Mouse (Mus musculus): ENCODE measurements at regions not wholly inside any gene's neighbourhood (a gene's known extent, or its start where the extent isn't known, plus 50 kb on each side); places are given as distances from the start of the nearest gene placed in this dataset.
A peak's percentile ranks its signal among the peaks of the same experiment; 100 is the strongest.

- DNase-seq, result no peak
These were observed 184.5 kb upstream of the Cpeb2 start for GRCm38 (mm10) chr5:43048196-43049050.

DNA sequence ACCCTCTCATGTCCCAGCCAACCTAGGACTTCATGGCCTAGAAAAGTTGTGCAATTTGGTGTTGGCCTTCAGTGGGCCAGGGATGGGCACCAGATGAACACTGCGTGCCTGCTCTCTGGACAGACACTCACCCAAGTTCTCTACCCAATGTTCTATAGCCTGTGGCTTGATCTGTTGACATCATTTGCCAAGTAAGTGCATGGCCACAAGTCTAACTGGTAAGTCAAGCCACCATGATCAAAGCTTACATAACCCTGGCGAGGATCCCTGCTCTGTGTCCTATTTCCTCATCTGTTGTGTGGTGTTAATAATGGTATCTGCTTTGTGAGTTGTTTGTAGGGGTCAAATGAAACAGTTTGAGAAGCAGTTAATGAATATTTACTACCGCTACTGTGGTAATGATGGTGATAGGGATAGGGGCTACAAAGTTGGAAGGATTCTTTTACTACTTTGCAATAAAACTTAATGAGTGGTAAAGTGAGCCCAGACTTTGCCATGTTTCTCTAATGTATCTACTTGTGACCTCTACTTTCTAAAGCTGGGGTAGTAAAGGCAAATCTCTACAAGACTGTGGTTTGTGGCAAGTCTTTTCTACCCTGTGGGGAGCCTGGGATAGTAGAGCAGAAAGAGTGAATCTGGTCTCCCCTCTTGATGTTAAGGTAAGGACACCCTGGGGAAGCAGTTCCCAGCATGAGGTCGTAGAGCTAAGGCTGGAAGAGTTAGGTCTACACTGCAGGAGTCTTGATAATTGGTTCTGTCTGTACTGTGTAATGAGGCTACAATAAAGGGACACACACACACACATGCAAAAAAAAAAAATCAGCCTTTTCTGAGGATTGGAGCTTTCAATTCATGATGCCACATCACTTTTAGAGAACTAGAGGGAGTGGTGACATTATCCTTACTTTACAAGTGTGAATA lies 183.3 kb upstream of the Cpeb2 start:
- DNase-seq, result no peak

DNA sequence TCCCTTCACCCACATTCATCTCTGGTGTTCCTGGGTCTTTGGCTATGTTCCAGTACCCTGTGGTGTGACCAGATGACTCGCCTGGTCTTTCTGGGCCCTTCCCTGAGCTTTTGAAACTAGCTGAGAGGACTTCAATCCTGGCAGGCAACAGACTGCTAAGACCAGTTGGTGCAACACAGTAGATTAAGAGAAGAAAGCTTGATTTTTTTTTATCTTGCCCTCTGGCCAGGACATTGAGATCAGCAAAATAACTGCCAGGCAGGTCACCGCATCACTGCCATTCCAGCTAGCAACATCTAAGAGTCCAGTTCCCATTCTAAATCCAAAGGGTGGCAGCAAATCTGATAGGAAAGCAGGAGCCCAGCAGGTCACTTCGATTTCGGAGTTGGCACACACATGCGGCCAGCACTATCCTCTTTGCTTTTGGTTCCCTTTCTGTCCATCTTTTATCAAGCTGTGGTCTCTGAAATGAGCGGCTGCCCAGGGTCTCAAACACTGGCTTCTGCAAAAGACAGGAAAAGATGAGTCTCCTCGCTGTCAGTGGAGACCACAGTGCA lies 181.9 kb upstream of the Cpeb2 start:
- DNase-seq, result no peak

DNA sequence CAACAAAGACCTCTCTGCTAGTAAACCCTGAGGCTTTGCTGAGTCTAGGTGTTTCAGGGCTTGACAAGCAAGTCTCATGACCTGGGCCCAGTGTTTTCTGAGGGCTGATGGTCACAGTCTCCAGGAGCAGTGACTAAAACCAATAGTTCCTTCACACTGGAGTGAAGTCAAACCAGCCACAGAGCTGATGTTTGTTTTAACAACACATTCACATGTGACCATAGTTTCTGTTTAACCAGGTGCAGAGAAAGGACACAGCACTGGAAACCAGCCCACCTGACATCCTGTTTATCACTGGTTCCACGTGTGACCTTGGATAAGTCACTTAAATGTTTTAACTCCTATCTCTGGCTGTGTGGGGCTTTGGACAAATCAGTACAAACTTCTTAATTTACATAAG lies 180.3 kb upstream of the Cpeb2 start:
- DNase-seq, result no peak

DNA sequence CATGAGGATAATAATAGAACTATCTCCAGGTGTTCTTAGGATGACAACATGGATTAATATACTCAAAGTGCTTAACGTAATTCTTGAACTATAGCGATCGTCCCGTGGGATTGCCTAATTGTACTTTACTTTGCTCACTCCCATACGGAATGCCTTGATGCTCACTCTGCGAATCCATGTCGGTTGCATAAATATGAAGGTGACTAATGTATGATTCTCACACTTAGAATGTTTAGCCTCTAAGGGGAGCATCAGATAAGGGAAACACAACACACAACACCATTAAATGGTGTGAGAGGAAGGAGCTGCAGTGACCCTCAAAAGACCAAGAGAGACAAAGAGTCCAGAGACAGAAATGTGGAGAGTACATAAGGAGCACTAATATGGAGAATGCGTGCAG lies 178.4 kb upstream of the Cpeb2 start:
- DNase-seq, result no peak

DNA sequence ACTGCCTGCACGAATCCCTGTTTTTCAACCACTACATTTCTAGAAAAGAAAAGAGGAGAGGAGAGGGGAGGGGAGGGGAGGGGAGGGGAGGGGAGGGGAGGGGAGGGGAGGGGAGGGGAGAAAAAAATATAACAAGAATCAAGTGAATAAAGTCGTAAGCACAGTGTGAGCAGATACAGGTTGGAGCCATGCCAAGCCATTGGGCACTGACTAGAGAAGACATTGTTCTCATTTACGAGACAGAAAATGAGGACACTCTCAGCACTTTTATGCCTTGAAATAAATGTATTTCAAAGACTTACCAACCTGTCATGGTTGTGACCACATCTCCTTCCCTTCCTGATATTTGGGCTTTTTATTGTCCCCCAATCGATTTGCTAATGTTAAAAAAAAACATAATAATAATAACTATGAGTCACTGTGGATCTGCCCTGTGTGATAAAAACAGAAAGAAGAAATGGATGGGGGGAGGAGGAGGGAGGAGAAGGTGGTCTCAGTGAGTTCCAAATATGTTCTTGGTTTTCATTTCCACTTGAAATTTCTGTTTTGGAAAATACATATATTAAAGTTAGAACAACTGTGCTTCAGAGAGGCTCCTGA lies 177.8 kb upstream of the Cpeb2 start:
- DNase-seq, result peak; percentile 17

DNA sequence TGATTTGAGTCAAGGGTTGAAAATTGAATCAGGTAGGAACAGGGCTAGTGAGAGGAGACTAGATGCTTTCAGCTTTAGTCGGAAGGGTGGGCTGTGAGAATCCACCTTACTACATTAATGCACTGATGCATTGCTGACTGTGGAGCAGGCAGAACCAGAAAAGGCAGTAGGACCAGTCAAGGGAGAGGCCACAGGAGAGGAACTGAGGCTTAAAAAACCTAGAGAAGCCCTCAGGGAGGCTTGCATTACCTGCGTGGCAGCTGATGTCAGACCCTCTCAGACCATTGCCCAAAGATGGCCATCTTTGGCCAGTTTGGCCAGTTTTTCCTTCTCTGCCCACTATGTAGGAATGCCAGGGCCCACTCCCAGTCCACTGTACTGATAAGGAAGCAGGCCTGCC lies 176.5 kb upstream of the Cpeb2 start:
- no peak for DNase-seq

DNA sequence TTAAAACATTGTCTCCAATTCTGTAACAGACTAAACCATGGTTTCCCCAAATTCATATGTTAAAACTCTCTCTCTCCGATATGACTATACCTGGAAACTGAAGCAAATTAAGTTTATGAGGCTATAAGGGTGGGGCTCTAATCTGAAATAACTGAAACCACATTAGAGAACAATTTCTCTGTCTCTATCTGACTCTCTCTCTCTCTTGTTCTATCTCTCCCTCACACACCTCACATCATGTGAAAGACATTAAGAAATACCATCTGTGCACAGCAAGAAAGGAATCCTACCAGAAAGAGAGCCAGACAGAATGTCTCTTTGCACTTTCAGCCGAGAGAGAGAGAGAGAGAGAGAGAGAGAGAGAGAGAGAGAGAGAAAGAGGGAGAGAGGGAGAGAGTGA lies 171.7 kb upstream of the Cpeb2 start:
- no peak for DNase-seq

DNA sequence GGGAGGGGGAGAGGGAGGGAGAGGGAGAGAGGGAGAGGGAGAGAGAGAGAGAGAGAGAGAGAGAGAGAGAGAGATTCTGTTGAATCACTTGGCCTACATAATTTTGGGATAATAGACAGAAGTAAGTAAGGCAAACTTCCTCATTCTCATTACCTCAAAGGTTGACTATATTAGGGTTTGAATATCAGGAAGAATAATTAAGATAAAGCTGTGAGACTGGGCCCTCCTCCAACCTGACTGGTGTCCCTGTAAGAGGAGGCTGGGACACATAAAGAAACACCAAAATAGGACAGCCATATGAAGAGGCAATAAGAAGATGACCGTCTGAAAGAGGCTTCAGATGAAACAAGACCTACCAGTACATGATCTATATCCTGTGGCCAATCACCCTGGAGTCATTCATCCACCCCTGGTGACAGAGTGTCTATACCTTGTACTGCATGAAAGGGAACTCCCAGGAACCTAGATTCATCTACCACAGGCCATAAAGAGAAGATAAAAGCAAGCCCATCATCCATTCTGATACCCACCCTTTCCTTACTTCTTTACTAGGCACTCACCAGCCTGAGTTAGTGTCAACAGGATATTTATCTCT lies 171.1 kb upstream of the Cpeb2 start:
- DNase-seq, result no peak

DNA sequence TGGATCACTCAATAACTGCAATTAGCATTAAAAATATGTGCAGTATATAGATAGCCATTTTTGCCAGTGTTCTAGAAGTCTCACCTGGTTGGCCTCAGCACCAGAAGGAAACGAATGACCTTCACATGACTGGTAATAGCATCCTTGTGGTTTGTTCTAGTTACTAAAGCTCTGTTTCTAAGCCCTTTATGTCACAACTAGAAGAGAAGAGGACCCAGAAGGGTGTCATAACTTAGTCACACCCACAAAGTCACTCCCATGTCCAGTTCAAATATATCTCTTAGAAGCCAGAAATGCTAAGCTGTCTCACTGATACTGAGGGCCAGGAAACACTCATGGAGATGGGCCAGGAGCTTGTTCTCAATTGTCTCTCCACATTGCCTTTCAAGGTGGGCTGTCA lies 170.5 kb upstream of the Cpeb2 start:
- no peak for DNase-seq

DNA sequence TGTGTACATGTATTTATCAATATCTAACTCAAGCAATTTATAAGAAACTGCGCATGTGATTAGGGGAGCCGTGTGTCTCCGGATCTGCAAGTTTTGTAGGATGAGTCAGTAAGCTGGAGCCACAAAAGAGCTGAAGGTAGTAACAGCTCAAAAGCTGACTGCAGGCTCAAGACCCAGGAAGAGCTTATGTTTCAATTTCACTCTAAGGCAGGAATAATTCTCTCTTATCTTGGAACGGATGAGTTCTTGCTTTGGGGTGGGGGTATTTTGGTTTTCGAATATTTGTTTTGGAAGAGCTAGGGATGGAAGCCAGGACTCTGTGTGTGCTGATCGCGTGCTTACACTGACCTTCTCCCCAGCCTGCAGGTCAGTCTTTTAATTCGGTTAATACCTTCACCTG lies 169.6 kb upstream of the Cpeb2 start:
- DNase-seq, result no peak

- DNase-seq, result no peak
These were observed 161.4 kb upstream of the Cpeb2 start for GRCm38 (mm10) chr5:43071541-43071940.

DNA sequence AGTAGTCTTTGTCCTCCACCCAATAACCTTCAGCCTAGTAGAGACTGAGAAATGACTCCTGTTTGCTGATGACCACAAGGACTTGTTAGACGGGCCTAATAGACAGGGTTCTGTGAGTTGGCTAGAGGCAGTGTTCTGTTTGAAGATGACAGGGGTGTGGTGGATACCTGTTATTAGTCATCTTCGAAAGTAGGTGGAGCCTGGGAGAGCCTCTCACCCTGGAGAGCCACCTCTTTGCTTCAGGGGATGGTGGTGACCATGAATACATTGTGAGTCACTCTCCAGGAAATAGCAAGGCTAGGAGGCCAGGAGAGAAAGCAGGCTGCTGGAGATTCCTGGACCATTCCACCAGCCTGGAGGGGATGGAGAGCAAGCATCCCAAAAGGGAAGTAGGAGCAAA lies 160.6 kb upstream of the Cpeb2 start:
- DNase-seq, result no peak

- DNase-seq, result no peak
These were observed 158.4 kb upstream of the Cpeb2 start for GRCm38 (mm10) chr5:43074536-43074935.

GRCm38 (mm10) chr5:43080252-43080651 lies 152.7 kb upstream of the Cpeb2 start:
- DNase-seq, result no peak

DNA sequence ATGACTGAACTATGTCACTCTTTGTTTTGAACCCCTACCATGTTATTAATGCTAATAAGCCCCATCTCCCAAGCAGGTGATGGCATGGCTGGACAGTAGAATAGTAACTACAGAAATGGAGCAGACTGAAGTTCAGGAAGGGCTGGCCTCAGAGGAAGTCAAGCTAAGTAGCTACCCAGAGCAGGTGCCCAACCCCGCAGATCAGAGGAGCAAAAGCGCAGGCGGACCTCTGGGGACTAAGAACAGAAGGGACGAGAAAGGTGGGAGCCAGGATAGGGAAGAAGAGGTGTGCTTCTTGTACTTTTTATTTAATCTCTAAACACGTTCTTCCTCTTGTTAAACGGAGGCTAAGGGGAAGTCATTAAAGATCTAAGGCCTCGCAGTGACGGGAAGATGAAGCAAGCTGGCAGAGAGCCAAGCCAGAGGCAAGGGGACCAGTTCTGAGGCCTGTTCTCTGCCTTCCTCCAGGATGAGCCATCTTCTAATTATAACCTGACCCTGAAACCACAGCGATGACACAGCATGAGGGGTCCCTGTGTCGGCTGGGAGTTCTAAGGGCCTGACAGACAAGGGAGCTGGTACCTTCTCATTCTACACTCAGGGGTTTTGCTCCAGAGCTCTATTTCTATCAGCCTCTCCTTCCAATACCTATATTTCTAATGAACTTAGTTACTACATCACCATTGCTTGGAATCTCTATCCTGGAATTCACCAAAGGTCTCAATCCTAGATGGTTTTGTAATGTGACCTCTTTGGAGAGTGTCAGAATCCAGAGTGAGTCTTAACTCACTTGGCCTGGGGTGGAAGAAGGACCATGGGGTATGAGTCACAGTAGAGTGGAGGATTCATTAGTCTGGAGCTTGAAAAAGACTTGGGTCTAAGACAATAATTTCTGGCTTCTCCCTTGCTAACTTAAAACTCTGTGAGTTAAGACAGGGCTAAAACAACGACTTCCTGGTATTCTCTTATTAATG lies 151.1 kb upstream of the Cpeb2 start:
- DNase-seq, result no peak

DNA sequence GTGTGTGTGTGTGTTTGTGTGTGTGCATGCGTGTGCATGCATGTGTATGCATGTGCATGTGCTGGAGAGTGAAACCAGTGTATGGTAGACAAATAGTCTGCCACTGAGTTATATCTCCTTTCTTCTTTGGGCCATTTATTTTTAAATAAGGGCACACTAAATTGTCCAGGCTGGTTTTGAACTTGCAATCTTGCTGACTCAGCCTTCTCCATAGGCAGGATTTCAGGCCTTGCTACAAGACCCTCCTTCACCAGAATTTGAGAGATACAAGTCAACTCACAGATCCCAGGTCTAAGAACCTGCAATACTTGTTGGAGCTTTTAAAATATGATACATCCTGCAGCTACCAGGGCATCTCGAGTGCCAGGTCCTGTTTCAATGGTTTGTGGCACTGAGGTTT lies 145.9 kb upstream of the Cpeb2 start:
- DNase-seq, result no peak

GRCm38 (mm10) chr5:43087907-43088387 lies 145.0 kb upstream of the Cpeb2 start:
- DNase-seq, result no peak

DNA sequence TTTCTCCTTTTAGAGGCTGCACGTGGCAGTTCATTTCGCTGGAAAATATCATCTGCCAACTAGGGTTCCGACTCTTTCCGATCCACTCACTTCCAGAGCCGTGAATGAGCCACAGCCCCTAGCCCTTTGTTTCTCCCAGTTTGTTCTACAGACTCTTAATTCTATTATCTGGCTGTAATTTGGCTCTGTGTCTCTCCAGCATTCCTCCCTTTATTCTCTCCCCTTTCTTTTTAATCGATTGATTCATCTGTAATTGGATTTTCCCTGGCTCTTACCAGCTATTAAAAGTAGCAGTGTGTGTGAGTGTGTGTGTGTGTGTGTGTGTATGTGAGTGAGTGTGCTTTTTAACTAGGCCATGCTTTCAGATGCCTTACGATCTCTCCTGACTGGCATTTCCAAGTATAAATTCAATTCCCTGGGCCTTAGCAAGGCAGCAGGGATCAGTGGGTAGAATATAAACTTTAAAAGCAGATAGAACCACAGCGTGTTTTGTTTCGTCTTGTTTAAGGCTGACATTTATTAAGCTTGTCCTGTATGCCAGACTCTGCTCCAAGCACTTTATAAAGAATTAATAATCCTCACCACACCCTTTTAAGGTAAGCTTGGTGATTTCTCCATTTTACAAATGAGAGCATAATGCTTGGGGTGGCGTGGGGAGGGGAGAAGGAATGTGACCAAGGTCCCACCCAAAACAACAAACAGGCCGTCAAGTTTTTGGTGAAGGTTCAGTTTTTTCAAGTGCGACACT lies 144.1 kb upstream of the Cpeb2 start:
- no peak for DNase-seq

DNA sequence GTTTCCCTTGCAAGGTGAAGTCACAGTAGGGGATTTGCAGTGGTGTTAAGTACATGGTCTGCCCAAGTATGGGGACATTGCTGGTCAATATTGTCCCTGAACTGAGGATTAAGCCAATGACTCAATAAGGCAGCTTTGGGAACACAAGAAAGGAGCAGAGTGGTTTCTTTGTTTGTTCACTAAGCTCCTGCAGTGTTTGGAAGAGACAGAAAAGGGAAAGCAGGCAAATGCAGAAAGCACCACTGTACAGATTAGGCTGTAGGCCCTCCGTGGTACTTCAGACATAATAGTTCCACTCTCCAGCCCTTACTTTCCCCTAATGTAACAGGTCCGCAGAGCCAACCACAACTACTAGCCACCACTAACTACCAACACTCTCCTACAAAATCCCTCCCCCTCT lies 143.5 kb upstream of the Cpeb2 start:
- no peak for DNase-seq

GRCm38 (mm10) chr5:43089941-43090340 lies 143.0 kb upstream of the Cpeb2 start:
- DNase-seq, result no peak

Data from right cerebral cortex, postnatal 14 days (tissue).